Mouse (Mus musculus) cerebellum, postnatal 4 days (tissue): ENCODE data around the gene Ryr1.

Experiments
- DNase-seq, 2 experiments: peaks; one replicate each; pipeline ENCODE4 v3.0.0; 2022; ENCODE audit warnings: low spot score in 2 of 2, mixed read lengths in 1 of 2

The Ryr1 gene

DNA sequence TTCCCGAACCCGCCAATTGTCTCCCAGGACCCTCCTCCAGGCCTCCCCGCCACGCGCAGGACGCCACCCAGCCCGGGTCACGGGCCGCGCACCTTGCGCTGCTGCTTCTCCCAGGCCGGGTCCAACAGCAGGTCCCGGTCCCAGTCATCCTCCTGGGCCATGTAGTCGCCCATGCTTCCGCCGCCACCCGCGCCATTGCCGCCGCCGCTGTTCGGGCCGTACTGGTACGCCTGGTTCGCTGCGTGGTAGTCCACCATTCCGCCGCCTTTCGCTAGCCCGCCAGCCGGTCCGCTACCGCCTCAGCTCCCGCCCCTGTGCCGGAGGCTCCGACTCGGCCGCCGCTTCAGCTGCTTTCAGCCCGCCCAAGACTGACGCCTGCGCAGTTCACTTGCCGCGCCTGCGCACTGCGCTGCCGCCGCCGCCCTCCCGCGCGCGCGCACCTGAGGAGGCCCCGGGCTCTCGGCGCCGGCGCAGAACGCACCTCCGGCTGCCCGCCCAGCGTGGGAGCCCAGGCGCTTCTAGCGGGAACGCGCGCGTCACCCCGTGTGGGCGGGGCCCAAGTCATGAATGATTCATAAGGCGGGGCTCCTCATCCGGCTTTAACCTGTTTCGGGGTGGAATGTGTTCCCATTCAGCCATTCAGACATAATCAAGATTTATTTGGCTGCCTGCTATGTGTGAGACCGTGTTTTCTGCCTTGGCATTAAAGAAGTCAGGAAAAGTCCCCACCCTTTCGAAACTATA, 162.9 kb downstream of the Ryr1 start, which contains the start of gene Actn4:
TSS of gene Actn4 (minus strand) at position 414 of the 744 bp plus-strand sequence.
- DNase-seq, result peak; percentile 96 to 99

DNA sequence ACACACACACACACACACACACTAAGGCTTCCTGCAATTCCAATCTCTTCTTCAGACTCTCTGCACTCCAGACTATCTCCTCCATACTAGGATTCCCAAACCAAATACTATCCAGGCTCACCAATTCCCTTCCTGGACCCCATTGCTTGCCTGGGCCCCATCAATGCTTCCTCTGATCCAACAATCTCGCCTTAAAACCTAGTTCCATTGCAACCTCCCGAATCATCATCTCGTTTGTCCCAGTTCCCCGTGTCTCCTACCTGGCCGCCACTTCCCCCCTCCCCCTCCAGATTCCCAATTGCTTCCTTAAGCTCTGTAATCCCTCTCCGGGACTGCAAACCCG, 163.4 kb downstream of the Ryr1 start:
- DNase-seq, result no peak

DNA sequence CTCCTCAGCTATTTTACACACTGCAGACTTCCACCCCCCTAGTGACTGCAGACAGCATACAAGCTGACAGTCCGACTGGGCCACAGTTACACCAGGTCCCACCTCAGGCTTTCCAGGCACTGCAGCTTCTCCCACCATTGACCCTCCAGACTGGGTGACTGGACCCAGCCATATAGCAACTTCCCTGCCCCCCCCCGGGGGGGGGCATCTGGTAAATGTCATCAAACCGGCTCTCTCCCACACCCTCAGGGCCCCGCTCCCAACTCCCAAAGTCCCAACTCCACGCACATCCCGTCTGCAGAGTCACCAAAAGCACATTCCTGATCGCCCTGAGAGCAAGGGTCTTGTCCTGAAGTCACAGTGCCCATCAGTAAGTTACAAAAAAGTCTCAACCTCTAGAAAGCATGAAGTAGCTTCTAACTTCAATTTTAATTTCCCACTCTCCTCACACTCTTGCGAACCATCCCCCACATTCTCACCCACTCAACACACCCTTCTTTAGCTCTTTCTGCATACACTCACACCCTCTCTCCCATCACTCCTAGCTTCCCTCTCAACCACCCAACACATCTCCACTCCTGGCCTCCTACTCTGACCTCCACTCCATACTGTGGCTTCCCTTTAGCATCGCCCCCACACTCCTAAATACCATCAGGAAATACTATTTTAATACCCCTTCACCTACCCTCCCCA, 164.5 kb downstream of the Ryr1 start:
- no peak for DNase-seq

GRCm38 (mm10) chr7:28959505-28960045, 165.4 kb downstream of the Ryr1 start:
- no peak for DNase-seq

GRCm38 (mm10) chr7:28958770-28959169, 166.2 kb downstream of the Ryr1 start:
- DNase-seq, result no peak

DNA sequence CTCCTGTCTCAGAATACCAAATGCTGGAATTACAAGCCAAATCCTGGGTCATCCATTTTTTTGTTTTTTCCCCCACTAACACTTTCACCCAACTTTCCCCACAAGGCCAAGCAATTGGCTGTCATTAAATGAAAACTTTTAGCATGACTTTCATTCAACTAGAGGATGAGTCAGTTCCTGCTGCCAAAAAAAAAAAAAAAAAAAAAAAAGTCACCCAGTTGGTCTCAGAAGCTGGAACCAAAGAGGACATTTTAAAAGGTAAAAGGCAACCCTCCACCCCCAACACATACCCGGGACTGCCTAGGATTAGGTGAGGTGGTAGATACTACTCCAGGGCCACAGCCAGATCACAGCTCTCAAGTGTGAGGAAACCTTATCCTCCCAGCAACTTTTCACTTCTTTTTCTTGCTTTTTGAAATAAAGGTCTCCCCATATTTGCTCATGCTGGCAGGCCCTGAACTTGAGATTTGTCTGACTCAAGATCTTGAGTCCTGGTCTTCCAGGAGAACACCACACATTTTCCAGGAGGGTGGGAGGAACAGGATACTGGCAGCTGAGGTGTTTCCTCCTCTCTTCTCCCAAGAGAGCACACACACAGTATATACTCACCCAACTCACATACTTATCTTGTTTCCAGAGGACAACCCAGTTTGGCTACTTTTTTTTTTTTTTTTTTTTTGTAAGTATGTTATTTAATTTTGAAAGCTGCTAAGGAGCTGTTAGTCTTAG, 166.8 kb downstream of the Ryr1 start:
- no peak for DNase-seq

- no peak for DNase-seq
These were observed 167.7 kb downstream of the Ryr1 start for GRCm38 (mm10) chr7:28957286-28957685.

- no peak for DNase-seq
These were observed 168.7 kb downstream of the Ryr1 start for GRCm38 (mm10) chr7:28956270-28956669.

- no peak for DNase-seq
These were observed 169.6 kb downstream of the Ryr1 start for GRCm38 (mm10) chr7:28955295-28955897.

GRCm38 (mm10) chr7:28954773-28955172, 170.2 kb downstream of the Ryr1 start:
- DNase-seq, result no peak

- no peak for DNase-seq
These were observed 171.3 kb downstream of the Ryr1 start for GRCm38 (mm10) chr7:28953476-28954376.
